Mouse (Mus musculus): ENCODE measurements around the gene Mmp7.

Mmp7 gene

GRCm38 (mm10) chr9:7742696-7743095 lies 50.8 kb downstream of the Mmp7 start:
- no peak for DNase-seq (ENCODE audit: low read depth, low spot score)

- DNase-seq (ENCODE audit: low read depth, low spot score), result no peak
Observed at GRCm38 (mm10) chr9:7744156-7744555, 52.3 kb downstream of the Mmp7 start.

GRCm38 (mm10) chr9:7748881-7749280 lies 57.0 kb downstream of the Mmp7 start:
- no peak for DNase-seq (ENCODE audit: low read depth, low spot score)
